Mouse (Mus musculus) right cerebral cortex, postnatal 10 days (tissue): ENCODE measurements around the gene Hoxb4.

Source experiments
- DNase-seq, 2 experiments: peaks; one replicate each; pipeline ENCODE4 v3.0.0; 2021; ENCODE audit warnings: low spot score in 2 of 2

Gene Hoxb4

DNA sequence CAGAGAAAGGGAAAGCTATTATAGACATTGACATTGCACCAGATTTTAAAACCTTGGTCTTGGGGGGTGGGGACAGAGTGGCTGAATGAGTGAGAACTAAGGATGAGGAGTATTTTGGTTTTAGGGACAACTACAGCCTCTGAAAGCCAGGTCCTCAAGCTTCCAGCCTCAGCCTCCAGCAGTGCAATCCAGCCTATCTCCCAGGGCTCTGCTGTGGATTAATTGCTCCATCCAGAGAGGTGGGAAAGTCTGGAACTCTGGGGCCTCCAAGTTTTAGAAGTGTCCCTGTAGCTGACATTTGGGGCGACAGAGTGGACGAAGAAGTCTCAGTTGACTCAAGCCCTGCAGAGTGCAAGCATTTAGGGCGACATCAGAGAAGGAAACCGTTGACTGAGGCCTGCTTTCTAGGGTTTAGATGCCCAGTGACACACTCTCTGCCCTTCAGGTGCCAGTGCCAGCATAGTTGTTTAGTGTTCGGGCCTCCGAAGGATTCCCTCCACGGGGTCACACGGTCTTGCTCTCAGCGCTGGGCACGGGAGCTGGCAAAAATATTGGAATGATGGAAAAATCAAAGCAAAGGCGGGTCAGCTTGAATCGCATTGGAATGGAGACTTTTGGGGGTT lies 4.2 kb upstream of the Hoxb4 start:
- DNase-seq = no peak

DNA sequence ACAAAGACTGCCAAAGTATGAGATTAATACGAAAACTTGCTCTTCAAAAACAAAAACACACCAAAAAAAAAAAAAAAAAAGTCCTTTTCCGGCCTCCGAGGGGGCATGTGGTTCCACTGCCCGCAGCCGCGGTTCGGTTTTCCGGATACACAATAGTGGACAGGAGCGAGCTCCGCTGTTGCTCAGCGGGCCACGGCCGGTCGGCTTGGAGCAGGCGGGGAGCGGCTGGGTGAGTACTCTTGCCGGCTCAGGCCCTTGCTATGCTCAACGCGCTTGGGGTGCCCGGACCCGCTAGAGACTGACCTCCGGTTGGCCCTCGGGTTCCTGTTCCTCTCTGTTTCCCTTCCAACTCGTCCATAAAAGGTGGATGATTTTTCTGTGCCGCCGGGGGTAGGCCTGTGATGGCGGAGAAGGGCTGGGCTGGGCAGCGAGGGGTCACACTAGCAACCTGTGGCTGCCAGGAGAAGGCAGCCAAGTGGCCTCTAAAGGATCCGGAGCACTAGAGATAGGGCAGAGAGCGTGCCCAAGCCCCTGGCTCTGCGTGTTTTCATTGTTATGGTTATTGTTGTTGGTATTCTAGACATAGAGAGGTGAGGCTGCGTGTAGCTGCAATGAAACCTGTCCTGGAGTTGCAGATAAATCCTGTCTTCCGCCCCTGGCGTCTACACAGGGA lies 3.3 kb upstream of the Hoxb4 start:
- no peak for DNase-seq

DNA sequence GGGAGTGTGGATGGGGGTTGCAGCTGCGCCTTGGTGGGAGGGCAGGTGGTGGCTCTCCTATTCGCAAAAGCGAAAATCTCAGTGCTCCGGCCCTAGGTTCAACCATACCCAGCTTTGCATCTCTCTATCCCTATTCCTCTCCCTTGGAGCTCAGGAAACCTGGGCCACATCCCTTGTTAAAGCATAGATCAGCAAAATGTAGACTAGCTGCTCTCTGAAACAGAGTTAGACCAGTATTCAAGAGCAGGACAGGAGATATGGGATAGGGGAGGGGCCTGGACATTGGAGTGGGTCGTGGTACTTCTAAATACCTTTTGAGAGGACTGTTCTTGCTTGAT lies 2.8 kb upstream of the Hoxb4 start:
- no peak for DNase-seq

GRCm38 (mm10) chr11:96316696-96317607 lies 1.1 kb upstream of the Hoxb4 start:
- DNase-seq = no peak

- no peak for DNase-seq
These were observed 452 bp downstream of the Hoxb4 start for GRCm38 (mm10) chr11:96318368-96319070.

- no peak for DNase-seq
These were observed 1.2 kb downstream of the Hoxb4 start for GRCm38 (mm10) chr11:96319071-96319902.

DNA sequence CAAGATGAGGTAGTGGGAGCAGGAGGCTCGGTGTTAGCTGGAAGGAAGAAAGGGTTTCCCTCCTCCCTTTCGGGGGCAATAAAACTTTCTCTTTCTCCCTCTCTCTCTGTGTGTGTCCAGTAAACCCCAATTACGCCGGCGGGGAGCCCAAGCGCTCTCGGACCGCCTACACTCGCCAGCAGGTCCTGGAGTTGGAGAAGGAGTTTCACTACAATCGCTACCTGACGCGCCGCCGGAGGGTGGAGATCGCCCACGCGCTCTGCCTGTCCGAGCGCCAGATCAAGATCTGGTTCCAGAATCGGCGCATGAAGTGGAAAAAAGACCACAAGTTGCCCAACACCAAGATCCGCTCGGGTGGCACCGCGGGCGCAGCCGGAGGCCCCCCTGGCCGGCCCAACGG lies 1.8 kb downstream of the Hoxb4 start:
- no peak for DNase-seq

- no peak for DNase-seq
These were observed 2.6 kb downstream of the Hoxb4 start for GRCm38 (mm10) chr11:96320688-96321087.

DNA sequence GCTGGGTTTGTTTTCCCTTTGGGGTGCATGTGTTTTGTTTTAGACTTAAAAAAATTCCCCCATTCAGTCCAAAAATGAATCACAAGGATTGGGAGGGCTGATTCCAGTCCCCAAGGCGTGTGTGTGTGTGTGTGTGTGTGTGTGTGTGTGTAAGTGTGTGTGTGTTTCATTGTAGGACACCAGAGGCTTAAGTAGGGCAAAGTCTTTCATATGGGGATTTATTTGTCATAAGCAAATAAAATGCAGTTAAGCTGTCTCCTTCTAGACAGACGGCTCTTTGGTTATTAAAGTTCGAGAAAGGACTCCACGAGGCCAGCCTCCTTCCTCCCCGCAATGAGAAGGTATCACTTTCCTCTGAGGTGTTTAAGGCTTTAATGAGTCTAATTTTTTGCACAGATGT lies 3.8 kb downstream of the Hoxb4 start:
- no peak for DNase-seq

DNA sequence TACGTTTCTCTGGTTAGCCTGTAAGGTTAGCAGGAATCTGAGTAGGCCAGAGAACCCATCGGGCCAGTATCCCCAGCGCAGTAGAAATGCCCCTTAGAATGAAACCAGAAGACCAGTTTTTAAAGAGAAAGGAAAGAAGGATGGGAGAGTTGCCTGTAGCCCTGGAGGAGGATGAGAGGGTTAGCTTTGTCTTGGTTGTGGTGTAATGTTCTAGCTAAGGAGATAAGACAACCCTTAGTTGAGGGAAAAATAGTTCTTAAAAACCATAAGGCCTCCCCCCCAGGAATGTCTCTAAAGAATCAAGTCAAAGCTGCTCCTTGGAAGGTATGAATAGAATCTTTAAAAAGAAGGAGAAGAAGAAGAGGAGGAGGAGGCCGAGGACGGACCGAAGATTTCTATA lies 4.7 kb downstream of the Hoxb4 start:
- DNase-seq = no peak

- DNase-seq = no peak
These were observed 5.1 kb downstream of the Hoxb4 start, which contains the start of gene Hoxb3 for GRCm38 (mm10) chr11:96323154-96323553. TSS of gene Hoxb3 (plus strand) at chr11:96323326.

- no peak for DNase-seq
These were observed 6.1 kb downstream of the Hoxb4 start for GRCm38 (mm10) chr11:96324125-96324524.

DNA sequence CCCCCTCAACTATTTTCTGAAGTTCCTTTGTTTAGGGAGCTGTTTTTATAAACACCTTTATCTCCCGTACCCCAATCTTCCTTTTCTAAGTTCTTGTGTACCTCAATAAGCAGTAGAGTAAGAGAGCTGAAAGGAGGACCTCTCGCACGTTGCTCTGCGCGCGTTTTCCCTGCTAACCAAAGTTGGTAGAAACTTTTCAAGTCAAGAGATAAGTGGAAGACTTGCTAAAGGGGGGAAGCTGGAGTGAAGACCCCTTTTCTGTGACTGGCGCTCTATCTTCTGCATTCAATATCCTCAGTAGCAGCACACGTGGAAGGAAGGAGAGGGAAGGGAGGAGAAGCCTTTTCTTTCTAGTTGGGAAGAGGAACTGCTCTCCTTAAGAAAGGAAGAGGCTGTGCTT lies 6.9 kb downstream of the Hoxb4 start:
- DNase-seq = no peak

DNA sequence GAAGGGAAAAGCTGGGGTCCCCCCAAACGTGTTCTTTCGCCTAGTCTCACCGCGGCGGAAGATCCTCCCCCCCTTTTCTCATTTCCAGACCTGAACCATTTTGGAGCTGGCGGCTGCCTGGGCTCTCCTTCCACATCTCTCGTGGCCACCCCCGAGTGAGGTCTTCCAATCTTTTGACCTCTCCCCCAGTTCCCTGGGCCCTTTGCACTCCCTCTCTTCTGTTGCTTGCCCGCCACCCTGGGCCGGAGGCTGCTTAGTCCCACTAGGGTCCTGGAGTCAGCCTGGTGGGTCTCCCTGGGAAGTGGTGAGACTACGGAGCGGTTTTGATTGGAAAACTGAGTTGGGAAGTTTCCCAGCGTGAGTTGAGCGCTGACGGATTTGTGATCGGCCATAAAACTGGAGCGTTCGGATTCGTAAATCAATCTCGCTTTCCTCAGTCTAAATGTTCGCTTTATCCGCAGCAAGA lies 7.7 kb downstream of the Hoxb4 start:
- DNase-seq = no peak

DNA sequence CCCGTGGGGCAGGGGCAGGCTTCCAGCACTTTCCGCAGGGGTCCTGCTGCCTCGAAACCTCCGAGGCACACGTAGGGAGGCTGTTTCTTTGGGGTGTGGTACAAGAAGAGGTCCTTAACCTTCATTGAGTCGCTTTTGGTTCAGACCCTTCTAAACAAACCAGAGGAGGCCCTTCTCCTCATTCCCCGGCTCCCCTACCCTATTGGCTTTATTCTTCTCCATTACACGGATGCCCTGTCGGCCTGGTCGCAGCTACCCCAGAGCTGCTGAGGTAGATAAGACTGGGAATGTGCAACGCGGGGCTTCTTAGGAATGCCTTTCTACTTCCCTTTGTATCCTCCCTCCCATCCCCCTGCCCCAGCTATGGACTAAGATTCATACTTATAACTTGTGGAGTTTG lies 8.6 kb downstream of the Hoxb4 start:
- no peak for DNase-seq

GRCm38 (mm10) chr11:96327122-96327521 lies 9.1 kb downstream of the Hoxb4 start:
- no peak for DNase-seq

GRCm38 (mm10) chr11:96327750-96328149 lies 9.7 kb downstream of the Hoxb4 start:
- no peak for DNase-seq

DNA sequence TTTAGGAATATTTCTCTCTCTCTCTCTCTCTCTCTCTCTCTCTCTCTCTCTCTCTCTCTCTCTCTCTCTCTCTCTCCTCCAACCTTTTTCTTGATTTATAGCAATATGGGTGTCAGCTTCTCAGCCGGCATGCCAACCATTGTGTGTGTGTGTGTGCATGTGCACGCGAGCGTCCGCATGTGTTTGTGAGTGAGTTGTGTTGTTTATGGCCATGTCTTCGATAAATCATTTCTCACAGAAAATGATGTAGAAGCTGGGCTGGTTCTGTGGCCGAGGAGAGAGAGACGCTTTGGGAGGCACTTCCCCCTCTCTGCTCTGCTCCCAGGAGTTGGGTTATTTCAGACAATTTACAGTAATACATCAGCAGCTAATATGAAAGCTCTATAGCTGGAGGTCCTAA lies 10.5 kb downstream of the Hoxb4 start:
- no peak for DNase-seq

DNA sequence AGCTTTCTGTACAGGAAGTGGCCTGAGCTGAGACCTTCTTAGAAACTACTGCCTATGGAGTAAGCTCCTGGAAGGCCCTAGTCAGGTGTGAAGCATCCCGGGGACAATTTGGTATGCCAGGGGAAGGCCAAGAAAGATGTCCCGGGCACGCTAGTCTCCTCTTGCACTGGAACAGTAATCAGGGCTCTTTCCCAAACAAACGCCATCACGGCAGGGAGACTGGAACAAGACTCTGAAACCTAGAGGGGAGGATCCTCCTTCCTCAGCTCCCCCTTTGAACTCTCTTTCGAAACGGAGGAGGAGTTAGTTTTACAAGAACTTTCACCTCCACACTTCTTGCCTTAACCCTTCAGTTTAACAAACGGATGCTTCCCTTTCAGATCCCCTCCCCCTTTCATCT lies 14.0 kb downstream of the Hoxb4 start:
- no peak for DNase-seq

DNA sequence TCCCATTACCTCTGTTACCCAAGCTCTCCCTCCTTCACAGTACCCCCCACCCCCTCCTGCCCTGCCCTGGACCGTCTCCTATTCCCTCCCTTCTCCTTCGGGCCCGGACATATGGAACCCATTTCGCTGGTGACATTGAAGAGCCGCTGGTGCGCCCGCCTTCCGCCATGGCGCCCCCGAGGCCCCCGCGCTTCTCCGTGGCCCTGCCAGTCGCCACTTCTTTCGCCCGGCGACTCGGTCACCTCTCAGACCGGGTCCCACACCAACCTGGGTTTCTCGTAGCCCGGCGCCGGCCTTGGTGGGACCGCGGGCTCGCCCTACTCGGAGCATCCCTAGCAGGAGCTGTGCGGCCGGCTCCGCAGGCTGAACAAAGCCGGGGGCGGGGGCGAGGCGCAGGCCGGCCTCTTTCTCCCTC lies 14.6 kb downstream of the Hoxb4 start:
- DNase-seq = no peak
